Mouse (Mus musculus) embryonic fibroblast, embryonic 13.5 days (primary cell): ENCODE measurements around the gene Fam168a.

Experiments used
- CTCF ChIP-seq: IDR thresholded peaks from 2 replicates; pipeline ENCODE4 v1.5.1; 2011; ENCODE audit warnings: mild to moderate bottlenecking, control low read depth, low read length, moderate library complexity, borderline replicate concordance; ENCODE audit not compliant: insufficient read depth
- POLR2A ChIP-seq: IDR thresholded peaks from 2 replicates; pipeline ENCODE4 v1.6.1; 2011; ENCODE audit warnings: low read depth, mild to moderate bottlenecking, control low read depth, low read length, moderate library complexity

GRCm38 (mm10) chr7:100881950-100882349, 175.5 kb downstream of the Fam168a start:
- TF ChIP-seq CTCF, result no peak
- TF ChIP-seq POLR2A, result no peak
